In the genomic region with DNA sequence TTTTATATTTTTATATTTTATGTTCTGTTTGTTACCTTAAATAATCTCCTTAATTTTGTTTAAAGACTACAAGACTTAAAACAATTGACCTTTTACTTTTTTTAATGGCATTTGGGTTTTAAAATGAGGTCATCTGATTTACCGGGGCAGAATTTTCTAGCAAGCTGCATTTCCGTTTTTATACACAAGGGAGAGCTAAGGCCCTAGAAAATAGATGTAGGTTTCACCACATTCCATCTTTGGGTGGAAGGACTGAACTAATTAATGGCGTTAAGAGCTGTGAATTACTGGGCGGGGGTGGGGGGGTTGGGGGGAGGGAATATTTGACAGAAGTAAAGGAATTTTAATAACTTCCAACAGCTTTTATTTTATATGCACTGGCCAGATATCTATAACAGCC, we compare ENCODE assay signal across 11 mouse cellular contexts.
DNase-seq lines count a peak whose midpoint lies in the region; ATAC-seq and TF ChIP-seq lines count a peak whose summit lies in the region.
"Had no signal": no experiment of that assay in that cellular context is flagged by ENCODE, and none has a peak within 500 bp of the region (broad histone marks: within the 10 kb centered on the region; RNA-seq: fewer than 3 reads in every experiment).

No protein-coding gene starts in this region.

- H3K27me3 ChIP-seq in kidney, adult 2 months (replicated peaks; ENCODE audit: control insufficient read depth, insufficient read depth, low read length), result no peaks in the 10 kb centered on the region
- no peaks in the 10 kb centered on the region for H3K27me3 ChIP-seq in forebrain, embryonic 15.5 days
- H3K27me3 ChIP-seq: hindbrain, embryonic 15.5 days; midbrain, embryonic 12.5 days had no signal

- peak; percentile 49 for DNase-seq in kidney, adult 2 months
- no peak for DNase-seq in kidney, adult 8-10 months
- peak; percentile 58 for DNase-seq in 416B (ENCODE audit: low read depth)
- DNase-seq in ES-CJ7 (ENCODE audit: low read depth, low spot score), result peak; percentile 23
- DNase-seq in natural killer cell, adult 2 months (ENCODE audit: low spot score in 2 of 2), result no peak
- no peak for DNase-seq in frontal cortex, postnatal 36 days (ENCODE audit: low spot score in 2 of 2)
- no peak for DNase-seq in gastrocnemius, adult 8-10 months (ENCODE audit: low spot score in 2 of 2)
- DNase-seq: cerebellum, adult 18-20 months had no signal

- no peak overlapping the region for H3K27ac ChIP-seq in kidney, adult 2 months (ENCODE audit: insufficient read depth, low read depth, low read length)
- no peak overlapping the region for H3K27ac ChIP-seq in forebrain, embryonic 15.5 days (replicated peaks)
- H3K27ac ChIP-seq: hindbrain, embryonic 15.5 days; midbrain, embryonic 12.5 days had no signal

- TF ChIP-seq CTCF in kidney, adult 2 months (conservative IDR thresholded peaks at IDR 0.05; ENCODE audit: insufficient read depth, insufficient read length, low read depth, low read length), result no peak

- H3K36me3 ChIP-seq in kidney, adult 2 months (ENCODE audit: control insufficient read depth, insufficient read depth, low read length), result no peaks in the 10 kb centered on the region
- no peaks in the 10 kb centered on the region for H3K36me3 ChIP-seq in forebrain, embryonic 15.5 days
- H3K36me3 ChIP-seq: hindbrain, embryonic 15.5 days; midbrain, embryonic 12.5 days had no signal

- H3K9ac ChIP-seq in forebrain, embryonic 15.5 days (replicated peaks), result no peak overlapping the region
- H3K9ac ChIP-seq: hindbrain, embryonic 15.5 days; midbrain, embryonic 12.5 days had no signal

- 2% methylated on average over 4 of the region's 4 CpGs for WGBS in kidney, adult 2 months
- WGBS in forebrain, embryonic 15.5 days, result 1% methylated on average over 4 of the region's 4 CpGs

- H3K4me2 ChIP-seq in forebrain, embryonic 15.5 days (replicated peaks), result no peak overlapping the region
- H3K4me2 ChIP-seq: hindbrain, embryonic 15.5 days; midbrain, embryonic 12.5 days had no signal

- ATAC-seq in forebrain, embryonic 15.5 days (replicated peaks), result 0 out of 2 replicates have a peak, but pooled peaks have one; percentile 47

- TF ChIP-seq POLR2A in kidney, adult 2 months (IDR thresholded peaks at IDR 0.05; ENCODE audit: low read depth, low read length), result no peak

- no peak overlapping the region for H3K4me3 ChIP-seq in kidney, adult 2 months (ENCODE audit: insufficient read depth, low read depth, low read length)
- H3K4me3 ChIP-seq in forebrain, embryonic 15.5 days, result no peak overlapping the region
- H3K4me3 ChIP-seq: hindbrain, embryonic 15.5 days; midbrain, embryonic 12.5 days had no signal

- peaks cover 11% of the 10 kb centered on the region; the same call in 1 of the 2 replicates for H3K4me1 ChIP-seq in kidney, adult 2 months (ENCODE audit: control insufficient read depth, insufficient read depth, low read length)
- H3K4me1 ChIP-seq in forebrain, embryonic 15.5 days, result peaks cover 35% of the 10 kb centered on the region

- no peaks in the 10 kb centered on the region for H3K9me3 ChIP-seq in forebrain, embryonic 15.5 days
- H3K9me3 ChIP-seq: hindbrain, embryonic 15.5 days; midbrain, embryonic 12.5 days had no signal

Comparison
In these comparisons a context has a peak if more than half of its experiments do, and no peak if none do; other contexts are left out.
1. DNase-seq: peak in kidney, adult 2 months (single experiment), 416B (single experiment) and ES-CJ7 (single experiment); none in kidney, adult 8-10 months (0 of 2), natural killer cell, adult 2 months (0 of 2), frontal cortex, postnatal 36 days (0 of 2) and gastrocnemius, adult 8-10 months (0 of 2).